Mouse (Mus musculus) central nervous system, embryonic 11.5 days (tissue): Measurements from ENCODE around the gene Zfp936. TPM values are rescaled to one million over a fixed set of nuclear protein-coding genes. Genes with fewer than 3 reads are reported as not detected.

ENCODE experiments used
- polyA plus RNA-seq: library from polyadenylated mRNA; depleted of rRNA; stranded (reverse); fragments of >200 nt; gene quantifications from 2 replicates; pipeline ENCODE4 v1.2.3, GENCODE M21; 2012; rRNA removed

The Zfp936 gene
- not detected in 2 replicates for polyA plus RNA-seq

GRCm38 (mm10) chr7:43113929-43114328 is at the start of gene Zfp936:
Gene Zfp936 (plus strand): TSS chr7:43114229.

Other genes starting within 250 kb of the Zfp936 start
- gene Gm2381, start 247.0 kb upstream of the Zfp936 start, polyA plus RNA-seq, result not detected in 2 replicates
- not detected in 2 replicates for gene Vmn2r63, start 180.4 kb upstream of the Zfp936 start, polyA plus RNA-seq
- not detected in 2 replicates for gene Gm9268, start 95.5 kb upstream of the Zfp936 start, polyA plus RNA-seq
- gene Zfp715, start 199.1 kb downstream of the Zfp936 start, polyA plus RNA-seq, result 7.7 and 12.3 TPM in 2 replicates
- gene Siglecf, start 237.1 kb downstream of the Zfp936 start, polyA plus RNA-seq, result 0.26 and 0.29 TPM in 2 replicates